Comparison of ENCODE assay signal across 8 mouse cellular contexts in genomic region chr1:136260635-136261238, GRCm38 (mm10). TPM values are rescaled to one million over a fixed set of nuclear protein-coding genes. Genes with fewer than 3 reads are reported as not detected.
DNase-seq lines count a peak whose midpoint lies in the region; ATAC-seq lines count a peak whose summit lies in the region.

Gpr25 (minus strand) TSS chr1:136260873.

- 9% methylated on average over 28 of the region's 28 CpGs for WGBS in kidney, embryonic 15.5 days
- 6% methylated on average over 28 of the region's 28 CpGs for WGBS in hindbrain, embryonic 10.5 days
- WGBS in midbrain, embryonic 13.5 days: 8% methylated on average over 28 of the region's 28 CpGs

- peak within 1 kb of the TSS; percentile 92 for H3K4me2 ChIP-seq in kidney, embryonic 15.5 days
- peak within 1 kb of the TSS; percentile 84 for H3K4me2 ChIP-seq in midbrain, embryonic 13.5 days (replicated peaks)

- H3K27me3 ChIP-seq in kidney, embryonic 15.5 days: peaks cover 76% of the 10 kb centered on the region
- peaks cover 81% of the 10 kb centered on the region for H3K27me3 ChIP-seq in hindbrain, embryonic 10.5 days (ENCODE audit: insufficient read depth, poor library complexity, severe bottlenecking)
- H3K27me3 ChIP-seq in midbrain, embryonic 13.5 days: peaks cover 87% of the 10 kb centered on the region

- H3K36me3 ChIP-seq in kidney, embryonic 15.5 days: no peaks in the 10 kb centered on the region
- no peaks in the 10 kb centered on the region for H3K36me3 ChIP-seq in hindbrain, embryonic 10.5 days
- H3K36me3 ChIP-seq in midbrain, embryonic 13.5 days: no peaks in the 10 kb centered on the region

- peak within 1 kb of the TSS; percentile 55 for H3K4me3 ChIP-seq in kidney, embryonic 15.5 days (replicated peaks)
- peak within 1 kb of the TSS; percentile 33 for H3K4me3 ChIP-seq in brown adipose tissue, adult 24 weeks (ENCODE audit: insufficient read depth, low read depth, low read length)
- peak within 1 kb of the TSS; percentile 62 for H3K4me3 ChIP-seq in hindbrain, embryonic 10.5 days
- H3K4me3 ChIP-seq in midbrain, embryonic 13.5 days (replicated peaks): peak within 1 kb of the TSS; percentile 54

- H3K9me3 ChIP-seq in kidney, embryonic 15.5 days (replicated peaks): no peaks in the 10 kb centered on the region
- no peaks in the 10 kb centered on the region for H3K9me3 ChIP-seq in hindbrain, embryonic 10.5 days
- H3K9me3 ChIP-seq in midbrain, embryonic 13.5 days: no peaks in the 10 kb centered on the region

- peak within 1 kb of the TSS; percentile 48 for H3K9ac ChIP-seq in kidney, embryonic 15.5 days
- peak within 1 kb of the TSS; percentile 67 for H3K9ac ChIP-seq in midbrain, embryonic 13.5 days (replicated peaks)

- peak; percentile 44; the same call in 1 of the 2 replicates for ATAC-seq in kidney, embryonic 15.5 days (replicated peaks; ENCODE audit: low FRiP score)
- peak; percentile 13; the same call in 1 of the 2 replicates for ATAC-seq in midbrain, embryonic 13.5 days
- no peak for ATAC-seq in activated CD4-positive, CD25-positive, alpha-beta regulatory T cell, adult 4 months

- H3K4me1 ChIP-seq in kidney, embryonic 15.5 days: peaks cover 17% of the 10 kb centered on the region
- H3K4me1 ChIP-seq in brown adipose tissue, adult 24 weeks (ENCODE audit: control insufficient read depth, insufficient read depth, insufficient read length, low read length): no peaks in the 10 kb centered on the region
- H3K4me1 ChIP-seq in hindbrain, embryonic 10.5 days (replicated peaks): peaks cover 37% of the 10 kb centered on the region
- H3K4me1 ChIP-seq in midbrain, embryonic 13.5 days (replicated peaks): peaks cover 19% of the 10 kb centered on the region

- DNase-seq in kidney, postnatal 14 days: no peak
- no peak for DNase-seq in hindbrain, embryonic 10.5 days (ENCODE audit: low spot score)
- DNase-seq in right cerebral cortex, postnatal 10 days (ENCODE audit: low spot score in 2 of 2): no peak
- no peak for DNase-seq in right cerebral cortex, postnatal 4 days

- H3K27ac ChIP-seq in kidney, embryonic 15.5 days: no peak within 1 kb of the TSS
- no peak within 1 kb of the TSS for H3K27ac ChIP-seq in brown adipose tissue, adult 24 weeks (replicated peaks; ENCODE audit: low read depth, low read length)
- peak within 1 kb of the TSS; percentile 42 for H3K27ac ChIP-seq in hindbrain, embryonic 10.5 days
- no peak within 1 kb of the TSS for H3K27ac ChIP-seq in midbrain, embryonic 13.5 days

RNA-seq across cellular contexts. Expression of gene Gpr25, which starts in this region (rescaled TPM):
- polyA plus RNA-seq in kidney, embryonic 15.5 days (2015; fragmentation: Nextera tagmentation; extraction: Ambion mirVana): not detected in 2 replicates
- not detected in 2 replicates for polyA plus RNA-seq in brown adipose tissue, adult 24 weeks (2012; ENCODE audit: insufficient read depth, insufficient read length, missing spikeins)
- polyA plus RNA-seq in hindbrain, embryonic 10.5 days (2016; fragmentation: Nextera tagmentation; extraction: Ambion mirVana): not detected in 2 replicates
- 0.24 TPM in 1 of 2 replicates, not detected in the other for polyA plus RNA-seq in midbrain, embryonic 13.5 days (2015; fragmentation: Nextera tagmentation; extraction: Ambion mirVana)
- polyA plus RNA-seq in activated CD4-positive, CD25-positive, alpha-beta regulatory T cell, adult 4 months (2017; shearing (Covaris generic)): not detected

Comparison
In these comparisons a context has a peak if more than half of its experiments do, and no peak if none do; other contexts are left out.
1. Peak in ATAC-seq, H3K4me3 ChIP-seq, H3K9ac ChIP-seq and H3K4me2 ChIP-seq in kidney, embryonic 15.5 days; RNA of the gene not detected or under 1 TPM.
2. Peak in ATAC-seq, H3K4me3 ChIP-seq, H3K9ac ChIP-seq and H3K4me2 ChIP-seq in midbrain, embryonic 13.5 days; RNA of the gene not detected or under 1 TPM.